Mouse (Mus musculus) ES-Bruce4 (cell line): ENCODE measurements around the gene Tmub2. TPM values are rescaled to one million over a fixed set of nuclear protein-coding genes. Genes with fewer than 3 reads are reported as not detected.
A peak's percentile ranks its signal among the peaks of the same experiment; 100 is the strongest.

Source experiments
- H3K27ac ChIP-seq: 2 replicates; pipeline ENCODE4 v1.5.1; 2012; ENCODE audit warnings: low read length, inconsistent platforms; ENCODE audit not compliant: insufficient read depth
- H3K27me3 ChIP-seq: 2 replicates; pipeline ENCODE4 v1.6.1; 2012; ENCODE audit warnings: mild to moderate bottlenecking, low read length, inconsistent platforms; ENCODE audit not compliant: control insufficient read depth, poor library complexity, insufficient read depth, severe bottlenecking
- H3K36me3 ChIP-seq: 2 replicates; pipeline ENCODE4 v1.6.1; 2012; ENCODE audit warnings: inconsistent platforms, mild to moderate bottlenecking, low read length, moderate library complexity; ENCODE audit not compliant: control insufficient read depth, poor library complexity, insufficient read depth, severe bottlenecking
- H3K4me1 ChIP-seq: one replicate; pipeline ENCODE4 v1.8.1; 2011; ENCODE audit warnings: low read length; ENCODE audit not compliant: control insufficient read depth, insufficient read depth
- H3K4me3 ChIP-seq: 2 replicates; pipeline ENCODE4 v1.5.1; 2011; ENCODE audit warnings: low read depth, mild to moderate bottlenecking, low read length
- H3K9ac ChIP-seq: 2 replicates; pipeline ENCODE4 v1.6.1; 2012; ENCODE audit warnings: low read depth, mild to moderate bottlenecking, inconsistent platforms; ENCODE audit not compliant: poor library complexity, severe bottlenecking
- H3K9me3 ChIP-seq: replicated peaks from 2 replicates; pipeline ENCODE4 v1.6.1; 2012; ENCODE audit warnings: mild to moderate bottlenecking, low read length, inconsistent platforms; ENCODE audit not compliant: control insufficient read depth, poor library complexity, insufficient read depth, severe bottlenecking
- CTCF ChIP-seq: IDR thresholded peaks from one replicate; pipeline ENCODE4 v1.8.1; 2011; ENCODE audit warnings: low read depth, low read length
- EP300 ChIP-seq: IDR thresholded peaks from 2 replicates; pipeline ENCODE4 v1.6.1; 2011; ENCODE audit warnings: low read depth, low read length; ENCODE audit not compliant: insufficient read depth
- POLR2A ChIP-seq: IDR thresholded peaks from one replicate; pipeline ENCODE4 v1.8.1; 2011; ENCODE audit warnings: low read length; ENCODE audit not compliant: insufficient read depth
- polyA plus RNA-seq: library from polyadenylated mRNA; stranded (reverse); fragments of >200 nt; gene quantifications from 2 replicates; pipeline ENCODE4 v1.2.4, GENCODE M21; 2011; ENCODE audit warnings: low read depth; ENCODE audit not compliant: missing spikeins, insufficient read depth, insufficient read length

Gene Tmub2
- polyA plus RNA-seq, 1 experiment, result 20.0 TPM

DNA sequence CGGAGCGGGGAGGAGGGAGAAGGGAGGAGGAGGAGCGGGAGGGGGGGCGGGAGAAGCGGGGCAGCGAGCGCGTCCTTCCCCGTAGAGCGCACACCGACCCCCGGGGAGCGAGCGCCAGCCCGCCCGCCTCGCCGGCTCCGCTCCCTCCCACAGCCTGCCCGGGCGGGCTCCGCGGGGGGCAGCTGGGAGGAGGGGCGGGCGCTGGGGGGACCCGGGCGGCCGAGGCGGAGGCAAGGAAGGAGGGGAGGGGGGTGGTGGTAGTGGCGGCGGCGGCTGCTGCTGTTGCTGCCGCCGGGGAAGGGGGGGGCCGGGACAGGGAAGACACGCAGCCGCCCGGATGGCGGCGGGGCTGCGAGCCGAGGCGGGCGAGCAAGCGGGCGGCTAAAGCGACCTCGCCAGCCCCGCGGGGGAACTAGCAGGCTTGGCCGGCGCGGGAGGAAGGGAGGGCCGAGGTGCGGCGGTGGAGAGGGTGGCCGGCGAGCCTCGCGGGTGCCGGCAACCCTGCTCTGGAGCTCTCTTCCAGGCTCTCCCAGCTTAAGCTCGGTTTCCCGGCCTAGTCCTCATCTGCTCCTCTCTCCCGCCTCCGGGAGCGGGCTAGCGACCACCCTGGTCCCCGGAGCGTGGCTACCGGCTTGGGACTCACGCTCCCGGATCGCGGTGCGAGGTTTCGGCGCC is 33.3 kb downstream of the Tmub2 start:
- TF ChIP-seq POLR2A (no peak), CTCF (no peak), EP300 (no peak)
- Histone ChIP-seq H3K27me3 (no peaks in the 10 kb centered on the region), H3K9me3 (no peaks in the 10 kb centered on the region), H3K4me1 (peaks cover 2% of the 10 kb centered on the region), H3K27ac (peak overlapping the region; percentile 77), H3K4me3 (peak overlapping the region; percentile 90), H3K9ac (peak overlapping the region; percentile 100), H3K36me3 (peaks cover 14% of the 10 kb centered on the region)

DNA sequence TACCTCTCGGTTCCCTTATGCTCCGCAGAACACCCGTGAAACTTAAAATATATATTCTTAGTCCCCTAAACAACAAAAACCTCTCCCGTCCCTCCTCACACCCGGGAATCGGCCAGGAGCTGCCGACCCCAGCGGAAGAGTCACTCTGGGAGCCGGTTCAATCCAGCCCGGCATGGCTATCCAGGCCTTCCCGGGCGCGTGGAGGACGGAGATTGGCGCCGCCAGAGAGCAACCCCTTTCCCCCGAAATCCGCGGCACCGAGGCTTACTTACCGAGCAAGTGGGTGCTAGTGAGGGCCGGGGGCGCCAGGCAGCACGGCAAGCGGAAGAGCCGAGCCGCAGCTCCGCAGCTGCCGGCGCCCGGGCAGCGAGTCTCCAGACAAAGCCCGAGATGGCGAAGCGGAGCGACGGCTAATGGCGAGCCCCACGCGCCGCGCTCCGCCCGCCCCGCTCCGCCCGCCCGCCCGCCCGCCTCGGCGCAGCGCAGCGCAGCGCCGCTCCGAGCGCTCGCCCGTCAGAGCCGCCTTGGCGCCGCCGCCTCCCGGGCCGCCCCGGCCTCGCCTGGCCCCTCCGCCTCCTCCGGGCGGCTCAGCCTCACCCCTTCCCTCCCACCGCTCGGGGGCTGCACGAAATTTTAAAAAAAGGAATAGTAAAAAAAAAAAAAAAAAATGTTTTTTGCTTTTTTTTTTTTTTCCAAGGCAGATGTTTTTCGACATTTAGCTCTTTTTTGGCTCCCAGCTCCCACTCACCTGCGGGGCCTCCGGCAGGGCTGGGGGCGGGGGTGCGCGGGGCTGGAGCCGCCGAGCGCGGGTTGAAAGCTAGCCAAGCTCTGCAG is 34.1 kb downstream of the Tmub2 start:
- H3K27me3 ChIP-seq, result no peaks in the 10 kb centered on the region
- peak overlapping the region; percentile 90 for H3K4me3 ChIP-seq
- TF ChIP-seq POLR2A (no peak), EP300 (no peak), CTCF (no peak)
- H3K9ac ChIP-seq, result peak overlapping the region; percentile 100
- no peaks in the 10 kb centered on the region for H3K9me3 ChIP-seq
- H3K36me3 ChIP-seq, result peaks cover 11% of the 10 kb centered on the region
- peaks cover 2% of the 10 kb centered on the region for H3K4me1 ChIP-seq
- H3K27ac ChIP-seq, result peak overlapping the region; percentile 83

DNA sequence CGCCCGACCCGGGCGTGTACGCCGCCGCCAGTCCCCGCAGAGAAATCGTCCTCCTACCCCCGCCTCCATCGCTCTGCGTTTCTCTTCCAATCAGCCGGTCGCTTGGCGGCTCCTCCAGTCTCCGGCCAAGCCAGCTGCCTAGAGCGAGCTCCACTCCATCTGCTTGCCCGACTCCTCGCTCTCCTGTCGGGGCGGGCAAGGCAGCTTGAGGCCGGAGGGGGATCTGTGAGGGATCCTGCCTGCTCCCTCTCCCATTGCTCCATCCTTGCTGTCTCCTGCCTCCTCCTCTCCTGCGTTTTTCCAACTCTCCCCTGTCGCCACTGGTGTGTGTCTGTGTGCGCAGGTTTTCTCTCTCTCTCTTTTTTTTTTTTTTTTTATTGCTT is 34.7 kb downstream of the Tmub2 start, which contains the start of gene Ubtf:
Ubtf (minus strand) TSS at position 333 of the 383 bp plus-strand sequence.
- TF ChIP-seq EP300 (no peak), POLR2A (no peak), CTCF (no peak)
- Histone ChIP-seq H3K36me3 (peaks cover 5% of the 10 kb centered on the region), H3K27me3 (no peaks in the 10 kb centered on the region), H3K9ac (peak within 1 kb of the TSS; percentile 100), H3K4me1 (peaks cover 2% of the 10 kb centered on the region), H3K9me3 (no peaks in the 10 kb centered on the region), H3K4me3 (peak within 1 kb of the TSS; percentile 90), H3K27ac (peak within 1 kb of the TSS; percentile 83)

DNA sequence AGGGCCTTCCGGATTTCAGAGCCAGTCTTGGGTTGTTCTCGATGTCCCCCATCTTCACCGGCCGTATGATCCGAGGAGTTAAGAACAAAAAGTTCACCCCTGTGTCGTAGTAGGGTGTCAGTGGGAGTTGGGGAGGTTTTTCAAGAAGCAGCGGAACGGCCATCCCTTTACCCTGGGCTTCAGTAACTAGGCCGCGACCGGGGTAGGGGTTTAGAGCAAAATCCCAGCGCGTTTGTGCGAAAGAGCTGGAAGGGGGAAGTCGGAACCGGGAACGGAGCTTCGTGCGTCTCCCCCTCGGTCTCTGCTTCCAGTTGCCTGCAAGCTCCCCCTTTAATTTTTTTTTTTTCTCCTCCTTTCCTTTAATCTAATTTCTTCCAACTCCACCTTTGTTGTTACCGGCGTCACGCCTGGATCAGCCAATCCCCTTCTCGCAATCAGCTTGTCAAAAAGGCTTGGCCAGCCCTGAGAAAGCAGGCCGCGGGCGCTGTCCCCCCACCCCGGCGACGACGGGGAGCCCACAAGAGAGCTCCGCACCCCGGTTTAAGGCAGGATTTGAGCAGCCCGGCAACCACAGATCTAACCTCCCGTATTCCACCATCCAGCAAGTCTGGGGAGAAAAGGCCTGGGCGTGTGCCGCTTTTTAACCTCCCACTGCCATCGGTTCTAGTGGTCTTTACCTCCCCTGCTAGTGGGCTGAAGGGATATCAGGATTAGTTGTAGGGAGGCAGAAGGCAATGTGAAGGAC is 35.4 kb downstream of the Tmub2 start:
- peaks cover 2% of the 10 kb centered on the region for H3K4me1 ChIP-seq
- H3K36me3 ChIP-seq, result no peaks in the 10 kb centered on the region
- no peaks in the 10 kb centered on the region for H3K9me3 ChIP-seq
- no peaks in the 10 kb centered on the region for H3K27me3 ChIP-seq
- peak overlapping the region; percentile 90 for H3K4me3 ChIP-seq
- no peak for TF ChIP-seq EP300
- peak; percentile 79 for TF ChIP-seq POLR2A
- peak overlapping the region; percentile 83 for H3K27ac ChIP-seq
- peak overlapping the region; percentile 100 for H3K9ac ChIP-seq

DNA sequence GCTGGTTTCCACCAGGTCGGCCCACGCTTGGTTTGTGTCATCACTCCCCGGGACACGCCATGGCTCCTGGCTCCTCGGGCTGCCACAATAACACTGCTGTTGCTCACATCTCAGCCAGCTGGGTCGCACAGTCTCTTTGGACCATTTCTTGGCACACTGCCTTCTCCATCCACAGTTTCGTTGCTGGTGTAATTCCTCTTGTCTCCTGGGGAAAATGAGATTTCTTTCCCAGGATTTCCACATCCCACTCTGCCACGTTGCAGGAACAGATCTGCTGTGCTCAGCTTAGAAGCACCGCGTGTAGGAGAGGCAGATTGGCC is 35.9 kb downstream of the Tmub2 start:
- Histone ChIP-seq H3K27me3 (no peaks in the 10 kb centered on the region), H3K9ac (peak overlapping the region; percentile 100), H3K36me3 (no peaks in the 10 kb centered on the region), H3K9me3 (no peaks in the 10 kb centered on the region), H3K4me3 (peak overlapping the region; percentile 90), H3K4me1 (peaks cover 2% of the 10 kb centered on the region), H3K27ac (peak overlapping the region; percentile 73)
- TF ChIP-seq EP300 (no peak), POLR2A (no peak), CTCF (no peak)

DNA sequence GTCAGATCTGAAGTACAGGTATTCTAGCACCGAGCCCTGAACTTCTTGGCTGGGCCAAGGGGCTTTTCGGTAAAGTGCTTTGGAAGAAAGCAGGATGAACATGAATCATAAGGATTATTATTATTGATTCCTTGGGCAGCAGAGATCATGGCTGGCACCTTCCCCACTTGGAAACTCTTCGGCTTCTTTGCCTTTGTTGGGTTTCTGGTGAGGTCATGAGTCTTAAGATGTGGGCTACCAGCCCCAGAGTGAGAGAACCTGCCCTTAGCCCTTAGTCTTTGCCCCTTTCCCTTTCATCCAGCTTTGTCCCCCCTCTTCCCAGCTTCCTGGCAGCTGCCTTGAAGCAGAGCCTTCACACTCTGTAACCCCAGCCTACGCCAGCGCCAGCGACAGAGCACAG is 37.2 kb downstream of the Tmub2 start:
- H3K4me1 ChIP-seq, result peaks cover 2% of the 10 kb centered on the region
- H3K36me3 ChIP-seq, result no peaks in the 10 kb centered on the region
- H3K27me3 ChIP-seq, result no peaks in the 10 kb centered on the region
- no peak overlapping the region for H3K27ac ChIP-seq
- no peaks in the 10 kb centered on the region for H3K9me3 ChIP-seq
- no peak overlapping the region for H3K4me3 ChIP-seq
- TF ChIP-seq EP300, result no peak
- TF ChIP-seq POLR2A, result no peak
- no peak overlapping the region for H3K9ac ChIP-seq
